In genomic region chr2:125214592-125214991, GRCm38 (mm10) we compare ENCODE assay signal across 9 mouse cellular contexts. TPM values are rescaled to one million over a fixed set of nuclear protein-coding genes. Genes with fewer than 3 reads are reported as not detected.
DNase-seq lines count a peak whose midpoint lies in the region; TF ChIP-seq lines count a peak whose summit lies in the region.
"Had no signal": no experiment of that assay in that cellular context is flagged by ENCODE, and none has a peak within 500 bp of the region (broad histone marks: within the 10 kb centered on the region; RNA-seq: fewer than 3 reads in every experiment).

No protein-coding gene starts in this region.

- no peak overlapping the region for H3K4me3 ChIP-seq in E14TG2a.4 (replicated peaks; ENCODE audit: low read length)
- H3K4me3 ChIP-seq in heart, embryonic 10.5 days, result no peak overlapping the region
- H3K4me3 ChIP-seq: heart, embryonic 13.5 days had no signal

- H3K4me1 ChIP-seq in E14TG2a.4 (replicated peaks; ENCODE audit: low read depth, low read length), result peaks cover 4% of the 10 kb centered on the region; the same call in 1 of the 2 replicates
- peaks cover 11% of the 10 kb centered on the region for H3K4me1 ChIP-seq in heart, embryonic 10.5 days

- WGBS in heart, embryonic 10.5 days, result 4% methylated on average over 3 of the region's 3 CpGs

- no peaks in the 10 kb centered on the region for H3K36me3 ChIP-seq in E14TG2a.4 (ENCODE audit: insufficient read depth, low read length)
- no peaks in the 10 kb centered on the region for H3K36me3 ChIP-seq in heart, embryonic 10.5 days
- H3K36me3 ChIP-seq: heart, embryonic 13.5 days had no signal

- no peaks in the 10 kb centered on the region for H3K9me3 ChIP-seq in E14TG2a.4 (ENCODE audit: low read length)
- no peaks in the 10 kb centered on the region for H3K9me3 ChIP-seq in heart, embryonic 10.5 days
- H3K9me3 ChIP-seq: heart, embryonic 13.5 days had no signal

- TF ChIP-seq CTCF in E14TG2a.4 (conservative IDR thresholded peaks at IDR 0.05; ENCODE audit: low read length), result peak; percentile 65

- no peak overlapping the region for H3K27ac ChIP-seq in heart, embryonic 10.5 days
- H3K27ac ChIP-seq: heart, embryonic 13.5 days had no signal

- peak; percentile 10 for DNase-seq in adrenal gland, adult 8-10 months
- DNase-seq in embryo, embryonic 10 days (ENCODE audit: low spot score), result peak; percentile 84
- peak; percentile 82 for DNase-seq in heart, embryonic 10.5 days (ENCODE audit: low spot score)
- peak; percentile 72 for DNase-seq in kidney, postnatal 14 days
- DNase-seq in lung, adult 18-20 months, result peak; percentile 23 to 49
- peak; percentile 92 for DNase-seq in retina, embryonic 14.5 days (ENCODE audit: low spot score)
- peak; percentile 17 for DNase-seq in urinary bladder, postnatal 10 days (ENCODE audit: low spot score)

- 0 out of 2 replicates have a peak, but pooled peaks cover 2% of the 10 kb centered on the region for H3K27me3 ChIP-seq in E14TG2a.4 (ENCODE audit: insufficient read depth, low read length)
- no peaks in the 10 kb centered on the region for H3K27me3 ChIP-seq in heart, embryonic 10.5 days (ENCODE audit: insufficient read depth, poor library complexity, severe bottlenecking)
- H3K27me3 ChIP-seq: heart, embryonic 13.5 days had no signal

RNA-seq across cellular contexts. Expression of gene Dut, which starts 32.4 kb away (rescaled TPM):
- 10 to 100 TPM; 20.1 to 27.2 (median 24.6) TPM for total RNA-seq in adrenal gland, adult 8-10 months (2022)
- polyA plus RNA-seq in heart, embryonic 10.5 days (2016; fragmentation: Nextera tagmentation; extraction: Ambion mirVana), result 150 and 180 TPM in 2 replicates

Comparison
In these comparisons a context has a peak if more than half of its experiments do, and no peak if none do; other contexts are left out.
1. DNase-seq: peak in every context shown above with its lines; median percentile 92 in retina, embryonic 14.5 days; 84 in embryo, embryonic 10 days; 82 in heart, embryonic 10.5 days; 72 in kidney, postnatal 14 days; 36 in lung, adult 18-20 months; 17 in urinary bladder, postnatal 10 days; 10 in adrenal gland, adult 8-10 months.